25 mouse cellular contexts compared by ENCODE assay signal in the genomic region with DNA sequence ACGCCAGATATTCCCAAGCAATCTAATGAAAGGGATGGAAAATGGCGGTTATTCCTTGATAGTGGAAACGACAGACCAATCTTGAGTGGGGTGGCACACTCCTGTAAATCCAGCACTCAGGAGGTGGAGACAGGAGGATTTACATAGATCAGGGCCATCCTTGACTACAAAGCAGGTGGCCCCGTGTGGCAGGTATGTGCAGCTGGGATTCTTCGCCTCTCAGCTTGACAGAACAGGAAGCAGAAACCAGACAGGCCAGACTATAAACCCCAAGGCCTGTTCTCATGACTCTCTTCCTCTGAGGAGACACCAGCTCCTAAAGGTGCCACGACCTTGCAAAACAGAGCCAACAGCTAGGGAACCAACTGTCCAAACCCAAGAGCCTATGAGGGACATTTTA.
DNase-seq lines count a peak whose midpoint lies in the region; ATAC-seq and TF ChIP-seq lines count a peak whose summit lies in the region.
"Had no signal": no experiment of that assay in that cellular context is flagged by ENCODE, and none has a peak within 500 bp of the region (broad histone marks: within the 10 kb centered on the region; RNA-seq: fewer than 3 reads in every experiment).

No protein-coding gene starts in this region.

- no peak for ATAC-seq in CD4-positive, CD25-positive, alpha-beta regulatory T cell, adult 4 months
- no peak for ATAC-seq in liver, embryonic 11.5 days (replicated peaks; ENCODE audit: low FRiP score)
- ATAC-seq: forebrain, embryonic 14.5 days; forebrain, postnatal 0 days; hindbrain, embryonic 16.5 days had no signal

- no peaks in the 10 kb centered on the region for H3K9me3 ChIP-seq in heart, embryonic 10.5 days
- H3K9me3 ChIP-seq in liver, embryonic 11.5 days (ENCODE audit: control insufficient read depth, low read length) = no peaks in the 10 kb centered on the region
- H3K9me3 ChIP-seq: embryonic facial prominence, embryonic 12.5 days; embryonic facial prominence, embryonic 15.5 days; hindbrain, embryonic 10.5 days; hindbrain, embryonic 13.5 days had no signal

- 75% methylated on average over 6 of the region's 6 CpGs for WGBS in heart, embryonic 10.5 days
- 49% methylated on average over 6 of the region's 6 CpGs for WGBS in thymus, adult 2 months
- WGBS in liver, embryonic 11.5 days = 77% methylated on average over 6 of the region's 6 CpGs

- no peak for TF ChIP-seq CTCF in thymus, adult 2 months (IDR thresholded peaks at IDR 0.05; ENCODE audit: borderline replicate concordance, control insufficient read depth, extremely low read depth, insufficient read depth, low read length, poor library complexity)

- H3K27ac ChIP-seq in heart, embryonic 10.5 days = 0 out of 2 replicates have a peak overlapping the region, but pooled peaks have one; percentile 31
- no peak overlapping the region for H3K27ac ChIP-seq in thymus, adult 2 months (ENCODE audit: control insufficient read depth, insufficient read depth, low read length)
- no peak overlapping the region for H3K27ac ChIP-seq in liver, embryonic 11.5 days (ENCODE audit: low read depth, low read length)
- H3K27ac ChIP-seq: embryonic facial prominence, embryonic 12.5 days; embryonic facial prominence, embryonic 15.5 days; heart, adult 2 months; hindbrain, embryonic 10.5 days; hindbrain, embryonic 13.5 days had no signal

- peaks cover 45% of the 10 kb centered on the region for H3K4me1 ChIP-seq in heart, embryonic 10.5 days
- peaks cover 13% of the 10 kb centered on the region for H3K4me1 ChIP-seq in thymus, adult 2 months (replicated peaks; ENCODE audit: control insufficient read depth, insufficient read depth, low read length)
- peaks cover 5% of the 10 kb centered on the region; the same call in 1 of the 2 replicates for H3K4me1 ChIP-seq in liver, embryonic 11.5 days (replicated peaks; ENCODE audit: control insufficient read depth, insufficient read depth, low read length)

- no peak overlapping the region for H3K4me3 ChIP-seq in heart, embryonic 10.5 days
- no peak overlapping the region for H3K4me3 ChIP-seq in thymus, adult 2 months (ENCODE audit: control insufficient read depth, insufficient read depth, low read length)
- H3K4me3 ChIP-seq in liver, embryonic 11.5 days (ENCODE audit: low read depth, low read length) = no peak overlapping the region
- H3K4me3 ChIP-seq: embryonic facial prominence, embryonic 12.5 days; embryonic facial prominence, embryonic 15.5 days; heart, adult 2 months; hindbrain, embryonic 10.5 days; hindbrain, embryonic 13.5 days had no signal

- no peaks in the 10 kb centered on the region for H3K36me3 ChIP-seq in heart, embryonic 10.5 days
- H3K36me3 ChIP-seq in thymus, adult 2 months (ENCODE audit: control insufficient read depth, insufficient read depth, low read length) = no peaks in the 10 kb centered on the region
- H3K36me3 ChIP-seq in liver, embryonic 11.5 days (ENCODE audit: control insufficient read depth, insufficient read depth, low read length) = no peaks in the 10 kb centered on the region
- H3K36me3 ChIP-seq: embryonic facial prominence, embryonic 12.5 days; embryonic facial prominence, embryonic 15.5 days; hindbrain, embryonic 10.5 days; hindbrain, embryonic 13.5 days had no signal

- no peak for TF ChIP-seq POLR2A in thymus, adult 2 months (IDR thresholded peaks at IDR 0.05; ENCODE audit: control insufficient read depth, extremely low read depth, insufficient read depth, low read length, poor library complexity)

- H3K4me2 ChIP-seq in liver, embryonic 11.5 days = no peak overlapping the region
- H3K4me2 ChIP-seq: embryonic facial prominence, embryonic 12.5 days; embryonic facial prominence, embryonic 15.5 days; heart, embryonic 11.5 days; hindbrain, embryonic 13.5 days had no signal

- H3K9ac ChIP-seq in liver, embryonic 11.5 days (ENCODE audit: low read depth, low read length) = no peak overlapping the region
- H3K9ac ChIP-seq: embryonic facial prominence, embryonic 12.5 days; embryonic facial prominence, embryonic 15.5 days; forebrain, postnatal 0 days; hindbrain, embryonic 13.5 days had no signal

- no peak for DNase-seq in heart, embryonic 10.5 days (ENCODE audit: low spot score)
- DNase-seq in heart, postnatal 4 days = no peak
- peak; percentile 33 for DNase-seq in thymus, postnatal 14 days
- no peak for DNase-seq in thymus, adult 2 months
- peak; percentile 28 for DNase-seq in R1 (ENCODE audit: low read depth, low spot score)
- no peak for DNase-seq in liver, embryonic 11.5 days (ENCODE audit: low spot score)
- DNase-seq: adrenal gland, adult 2 months; adrenal gland, postnatal 14 days; B cell, adult 2 months; cerebellum, adult 11 months; cerebellum, adult 2 months; cerebellum, adult 9-11 months; cerebellum, postnatal 25 days; forebrain, postnatal 0 days; gastrocnemius, postnatal 10 days; gastrocnemius, postnatal 36 days; heart, adult 2 months had no signal

- H3K27me3 ChIP-seq in heart, embryonic 10.5 days (ENCODE audit: insufficient read depth, poor library complexity, severe bottlenecking) = no peaks in the 10 kb centered on the region
- H3K27me3 ChIP-seq in thymus, adult 2 months (ENCODE audit: control insufficient read depth, insufficient read depth, low read length) = no peaks in the 10 kb centered on the region
- H3K27me3 ChIP-seq in liver, embryonic 11.5 days (replicated peaks; ENCODE audit: control insufficient read depth, insufficient read depth, low read length) = no peaks in the 10 kb centered on the region
- H3K27me3 ChIP-seq: embryonic facial prominence, embryonic 12.5 days had no signal

Comparison
In these comparisons a context has a peak if more than half of its experiments do, and no peak if none do; other contexts are left out.
1. DNase-seq: peak in thymus, postnatal 14 days (single experiment) and R1 (single experiment); none in heart, embryonic 10.5 days (single experiment), heart, postnatal 4 days (single experiment), thymus, adult 2 months (single experiment) and liver, embryonic 11.5 days (single experiment).